Mouse (Mus musculus): ENCODE data around the gene Hspa2.

DNA sequence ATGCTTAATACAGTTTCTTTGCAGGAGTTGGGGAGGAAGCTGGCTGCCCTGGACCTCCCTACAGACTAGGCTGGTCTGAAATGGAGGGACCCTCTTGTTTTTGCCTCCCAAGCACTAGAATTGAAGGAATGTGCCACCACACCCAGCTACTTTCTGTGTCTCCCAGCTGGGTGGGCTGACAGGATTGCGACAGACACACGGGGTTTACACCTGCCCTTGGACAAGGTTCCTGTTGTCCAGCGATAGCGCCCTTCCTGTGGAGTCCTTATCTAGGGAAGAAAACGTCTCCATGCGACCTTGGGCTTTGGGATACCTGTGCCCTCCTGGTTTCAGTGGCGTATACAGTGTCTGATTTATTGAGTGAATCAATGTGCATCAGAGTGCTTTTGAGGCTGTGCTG, 23.8 kb upstream of the Hspa2 start:
- TF ChIP-seq POLR2A (IDR thresholded peaks at IDR 0.05; ENCODE audit: low read depth, low read length) (no peak), CTCF (IDR thresholded peaks at IDR 0.05; ENCODE audit: extremely low read depth, insufficient read depth, insufficient read length, insufficient replicate concordance) (no peak)

Data from spleen, adult 2 months (tissue).